Comparison of ENCODE assay signal across 21 mouse cellular contexts in the genomic region with DNA sequence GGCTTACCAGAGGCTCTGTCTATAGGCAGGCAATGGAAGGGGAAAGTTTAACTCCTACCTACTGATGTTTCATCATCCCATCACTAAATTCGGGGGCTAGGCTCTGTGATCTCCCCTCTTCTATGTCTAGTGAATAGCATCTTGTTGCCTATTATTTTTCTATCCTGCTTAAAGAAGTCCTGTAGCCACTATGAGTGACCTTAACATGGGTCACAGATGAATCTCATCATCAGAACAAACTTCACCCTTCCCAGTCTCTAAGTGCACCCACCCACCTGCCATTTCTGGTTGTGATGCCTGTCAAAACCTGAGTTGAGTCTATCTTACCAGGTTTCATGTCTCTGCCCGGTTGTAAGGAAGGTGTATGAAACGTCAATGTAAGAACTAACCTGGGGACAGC. TPM values are rescaled to one million over a fixed set of nuclear protein-coding genes. Genes with fewer than 3 reads are reported as not detected.
A peak's percentile ranks its signal among the peaks of the same experiment; 100 is the strongest.
DNase-seq lines count a peak whose midpoint lies in the region; ATAC-seq lines count a peak whose summit lies in the region.
"Had no signal": no experiment of that assay in that cellular context is flagged by ENCODE, and none has a peak within 500 bp of the region (broad histone marks: within the 10 kb centered on the region; RNA-seq: fewer than 3 reads in every experiment).

No protein-coding gene starts in this region.

- no peak overlapping the region for H3K4me3 ChIP-seq in hindbrain, embryonic 14.5 days (replicated peaks; ENCODE audit: low read length)
- H3K4me3 ChIP-seq in hindbrain, embryonic 11.5 days (ENCODE audit: low read depth, low read length) = no peak overlapping the region

- no peak overlapping the region for H3K4me2 ChIP-seq in hindbrain, embryonic 14.5 days (replicated peaks)
- H3K4me2 ChIP-seq in hindbrain, embryonic 11.5 days (replicated peaks; ENCODE audit: low read depth, low read length) = no peak overlapping the region

- WGBS in hindbrain, embryonic 14.5 days = 92% methylated on average over 3 of the region's 3 CpGs
- 91% methylated on average over 3 of the region's 3 CpGs for WGBS in hindbrain, embryonic 11.5 days

- DNase-seq in 3T3-L1 (ENCODE audit: low read depth, low spot score) (peak; percentile 74), adipocyte (ENCODE audit: low spot score) (peak; percentile 77)
- no peak for DNase-seq in hindbrain, embryonic 14.5 days (ENCODE audit: low spot score)
- no peak for DNase-seq in hindbrain, embryonic 11.5 days (ENCODE audit: low spot score)
- DNase-seq: adrenal gland, adult 2 months; adrenal gland, adult 8-10 months; adrenal gland, postnatal 10 days; adrenal gland, postnatal 14 days; adrenal gland, postnatal 25 days; adrenal gland, postnatal 36 days; B cell, adult 2 months; cerebellum, adult 11 months; cerebellum, adult 11-12 months; cerebellum, adult 18-20 months; cerebellum, adult 2 months; cerebellum, adult 8-10 months had no signal

- no peaks in the 10 kb centered on the region for H3K4me1 ChIP-seq in hindbrain, embryonic 14.5 days (replicated peaks; ENCODE audit: control insufficient read depth, insufficient read depth, low read length)
- no peaks in the 10 kb centered on the region for H3K4me1 ChIP-seq in hindbrain, embryonic 11.5 days (replicated peaks; ENCODE audit: control insufficient read depth, insufficient read depth, low read length)

- H3K27ac ChIP-seq in hindbrain, embryonic 14.5 days = no peak overlapping the region
- H3K27ac ChIP-seq in hindbrain, embryonic 11.5 days (ENCODE audit: low read depth, low read length) = no peak overlapping the region

- no peak overlapping the region for H3K9ac ChIP-seq in hindbrain, embryonic 14.5 days
- no peak overlapping the region for H3K9ac ChIP-seq in hindbrain, embryonic 11.5 days (ENCODE audit: low read depth, low read length)

- H3K27me3 ChIP-seq in hindbrain, embryonic 14.5 days (ENCODE audit: control insufficient read depth, insufficient read depth, low read length) = no peaks in the 10 kb centered on the region
- no peaks in the 10 kb centered on the region for H3K27me3 ChIP-seq in hindbrain, embryonic 11.5 days (ENCODE audit: control insufficient read depth, insufficient read depth, low read length)
- H3K27me3 ChIP-seq: CH12.LX, Patski had no signal

- no peaks in the 10 kb centered on the region for H3K9me3 ChIP-seq in hindbrain, embryonic 14.5 days (ENCODE audit: control insufficient read depth, low read length)
- H3K9me3 ChIP-seq in hindbrain, embryonic 11.5 days (ENCODE audit: control insufficient read depth, low read length) = no peaks in the 10 kb centered on the region
- H3K9me3 ChIP-seq: G1E had no signal

- no peaks in the 10 kb centered on the region for H3K36me3 ChIP-seq in hindbrain, embryonic 14.5 days (replicated peaks; ENCODE audit: control insufficient read depth, insufficient read depth)
- H3K36me3 ChIP-seq in hindbrain, embryonic 11.5 days (ENCODE audit: control insufficient read depth, insufficient read depth, low read length) = no peaks in the 10 kb centered on the region
- H3K36me3 ChIP-seq: G1E had no signal

- no peak for ATAC-seq in hindbrain, embryonic 14.5 days (ENCODE audit: low FRiP score)
- ATAC-seq in hindbrain, embryonic 11.5 days (ENCODE audit: low FRiP score) = no peak
- ATAC-seq: activated CD4-positive, CD25-positive, alpha-beta regulatory T cell, adult 4 months; CD4-positive, CD25-positive, alpha-beta regulatory T cell, adult 4 months; Patski had no signal

RNA-seq across cellular contexts. Expression of a gene that starts 14.5 kb away (rescaled TPM):
- 19.8 and 24.5 TPM in 2 replicates for polyA plus RNA-seq in hindbrain, embryonic 14.5 days (2014; fragmentation: Nextera tagmentation; extraction: Ambion mirVana)
- 34.8 and 35.4 TPM in 2 replicates for polyA plus RNA-seq in hindbrain, embryonic 11.5 days (2014; fragmentation: Nextera tagmentation; extraction: Ambion mirVana)

Comparison
In these comparisons a context has a peak if more than half of its experiments do, and no peak if none do; other contexts are left out.
1. DNase-seq: peak in 3T3-L1 (single experiment) and adipocyte (single experiment); none in hindbrain, embryonic 14.5 days (single experiment) and hindbrain, embryonic 11.5 days (single experiment).